Mouse (Mus musculus) kidney, embryonic 14.5 days (tissue): ENCODE results near the gene Arhgap31. TPM values are rescaled to one million over a fixed set of nuclear protein-coding genes. Genes with fewer than 3 reads are reported as not detected.

Experiments used
- ATAC-seq: fragments of 200-750 bp; cut with Nextera tagmentation; 2 replicates; pipeline ENCODE4 v1.8.0; 2017; ENCODE audit warnings: moderate number of reproducible peaks, mild to moderate bottlenecking, moderate TSS enrichment, moderate library complexity; ENCODE audit not compliant: low FRiP score, low TSS enrichment
- H3K27ac ChIP-seq: fragments of 300-500 bp; sonication (generic); 2 replicates; pipeline ENCODE4 v1.5.1; 2014; ENCODE audit warnings: low read depth, mild to moderate bottlenecking, low read length, moderate library complexity, mixed read lengths
- H3K27me3 ChIP-seq: fragments of 300-500 bp; sonication (generic); 2 replicates; pipeline ENCODE4 v1.6.1; 2014; ENCODE audit warnings: mild to moderate bottlenecking, low read length; ENCODE audit not compliant: control insufficient read depth, insufficient read depth
- H3K36me3 ChIP-seq: fragments of 300-500 bp; sonication (generic); 2 replicates; pipeline ENCODE4 v1.6.1; 2014; ENCODE audit warnings: low read length, mixed read lengths; ENCODE audit not compliant: control insufficient read depth, insufficient read depth
- H3K4me1 ChIP-seq: fragments of 300-500 bp; sonication (generic); 2 replicates; pipeline ENCODE4 v1.6.1; 2014; ENCODE audit warnings: low read length, mixed read lengths; ENCODE audit not compliant: control insufficient read depth, insufficient read depth
- H3K4me2 ChIP-seq: fragments of 300-500 bp; sonication (generic); replicated peaks from 2 replicates; pipeline ENCODE4 v1.6.1; 2014; ENCODE audit warnings: low read depth, mild to moderate bottlenecking, low read length
- H3K4me3 ChIP-seq: fragments of 300-500 bp; sonication (generic); 2 replicates; pipeline ENCODE4 v1.5.1; 2014; ENCODE audit warnings: mild to moderate bottlenecking, low read length
- H3K9ac ChIP-seq: fragments of 300-500 bp; sonication (generic); 2 replicates; pipeline ENCODE4 v1.6.1; 2014; ENCODE audit warnings: low read depth, mild to moderate bottlenecking, low read length, moderate library complexity
- H3K9me3 ChIP-seq: fragments of 300-500 bp; sonication (generic); 2 replicates; pipeline ENCODE4 v1.6.1; 2016; ENCODE audit warnings: low read length; ENCODE audit not compliant: control insufficient read depth
- WGBS: fragments of 180-500 bp; shearing (Covaris S2); extraction: QIAGEN DNeasy Blood & Tissue Kit; methylation state at CpG from one replicate; pipeline ENCODE4 v1.1.7; 2014; 5-methylcytosine and 5-hydroxymethylcytosine counted together
- polyA plus RNA-seq: library from polyadenylated mRNA; unstranded; fragments of >200 nt; fragmentation: Nextera tagmentation; extraction: Ambion mirVana; gene quantifications from 2 replicates; pipeline ENCODE4 v1.2.1, GENCODE M21; 2014

Arhgap31 gene
- polyA plus RNA-seq, 1 experiment from 2014 or later = 10.0 TPM

- H3K4me2 ChIP-seq = peak overlapping the region; percentile 76
- WGBS = 4% methylated on average over 12 of the region's 12 CpGs
- peak overlapping the region; percentile 62 for H3K4me3 ChIP-seq
- H3K27me3 ChIP-seq = no peaks in the 10 kb centered on the region
- ATAC-seq = peak; percentile 20; the same call in 1 of the 2 replicates
- H3K4me1 ChIP-seq = peaks cover 10% of the 10 kb centered on the region; the same call in 1 of the 2 replicates
- no peaks in the 10 kb centered on the region for H3K36me3 ChIP-seq
- H3K9me3 ChIP-seq = no peaks in the 10 kb centered on the region
- H3K9ac ChIP-seq = peak overlapping the region; percentile 77; the same call in 1 of the 2 replicates
- H3K27ac ChIP-seq = peak overlapping the region; percentile 88; the same call in 1 of the 2 replicates
Measured at GRCm38 (mm10) chr16:38712105-38712504, 969 bp downstream of the Arhgap31 start.

- no peak for ATAC-seq
- Histone ChIP-seq H3K4me3 (peak overlapping the region; percentile 62; the same call in 1 of the 2 replicates), H3K9ac (no peak overlapping the region), H3K27me3 (no peaks in the 10 kb centered on the region), H3K36me3 (no peaks in the 10 kb centered on the region), H3K4me1 (peaks cover 10% of the 10 kb centered on the region; the same call in 1 of the 2 replicates), H3K27ac (no peak overlapping the region), H3K4me2 (peak overlapping the region; percentile 76; the same call in 1 of the 2 replicates), H3K9me3 (no peaks in the 10 kb centered on the region)
- WGBS = 42% methylated on average over 4 of the region's 4 CpGs
Measured at GRCm38 (mm10) chr16:38711245-38711644, 1.8 kb downstream of the Arhgap31 start.

- no peak overlapping the region for H3K4me2 ChIP-seq
- WGBS = 65% methylated on average over 7 of the region's 7 CpGs
Measured at GRCm38 (mm10) chr16:38708962-38709520, 4.0 kb downstream of the Arhgap31 start.

GRCm38 (mm10) chr16:38706782-38707181 is 6.3 kb downstream of the Arhgap31 start:
- H3K36me3 ChIP-seq = no peaks in the 10 kb centered on the region
- 67% methylated on average over 7 of the region's 7 CpGs for WGBS

More at GRCm38 (mm10) chr16:38708962-38709520, 4.0 kb downstream of the Arhgap31 start:
- Histone ChIP-seq H3K4me3 (no peak overlapping the region), H3K9ac (no peak overlapping the region), H3K27ac (no peak overlapping the region), H3K27me3 (no peaks in the 10 kb centered on the region), H3K4me1 (peaks cover 9% of the 10 kb centered on the region; the same call in 1 of the 2 replicates), H3K36me3 (no peaks in the 10 kb centered on the region), H3K9me3 (no peaks in the 10 kb centered on the region)
- ATAC-seq = no peak

GRCm38 (mm10) chr16:38705531-38706281 is 7.4 kb downstream of the Arhgap31 start:
- Histone ChIP-seq H3K9ac (no peak overlapping the region), H3K4me3 (no peak overlapping the region), H3K36me3 (no peaks in the 10 kb centered on the region), H3K27ac (no peak overlapping the region), H3K4me1 (no peaks in the 10 kb centered on the region), H3K9me3 (no peaks in the 10 kb centered on the region), H3K4me2 (no peak overlapping the region), H3K27me3 (no peaks in the 10 kb centered on the region)
- ATAC-seq = no peak
- 70% methylated on average over 9 of the region's 9 CpGs for WGBS

More at GRCm38 (mm10) chr16:38706782-38707181, 6.3 kb downstream of the Arhgap31 start:
- Histone ChIP-seq H3K27me3 (no peaks in the 10 kb centered on the region), H3K9ac (no peak overlapping the region), H3K4me1 (0 out of 2 replicates have a peak, but pooled peaks cover under 1% of the 10 kb centered on the region), H3K4me3 (no peak overlapping the region), H3K4me2 (no peak overlapping the region), H3K27ac (no peak overlapping the region), H3K9me3 (no peaks in the 10 kb centered on the region)
- ATAC-seq = no peak

- Histone ChIP-seq H3K36me3 (no peaks in the 10 kb centered on the region), H3K4me2 (no peak overlapping the region), H3K4me3 (no peak overlapping the region), H3K4me1 (no peaks in the 10 kb centered on the region), H3K9me3 (no peaks in the 10 kb centered on the region), H3K27me3 (no peaks in the 10 kb centered on the region), H3K9ac (no peak overlapping the region), H3K27ac (no peak overlapping the region)
- no peak for ATAC-seq
- WGBS = 36% methylated on average over 6 of the region's 6 CpGs
Measured at GRCm38 (mm10) chr16:38703501-38703900, 9.6 kb downstream of the Arhgap31 start.

- Histone ChIP-seq H3K36me3 (no peaks in the 10 kb centered on the region), H3K4me3 (no peak overlapping the region), H3K4me1 (no peaks in the 10 kb centered on the region), H3K27me3 (no peaks in the 10 kb centered on the region), H3K9me3 (no peaks in the 10 kb centered on the region), H3K27ac (no peak overlapping the region), H3K9ac (no peak overlapping the region), H3K4me2 (no peak overlapping the region)
- ATAC-seq = 0 out of 2 replicates have a peak, but pooled peaks have one; percentile 9
- 86% methylated on average over 3 of the region's 3 CpGs for WGBS
Measured at GRCm38 (mm10) chr16:38702316-38702715, 10.8 kb downstream of the Arhgap31 start.

- ATAC-seq = no peak
- Histone ChIP-seq H3K4me1 (no peaks in the 10 kb centered on the region), H3K4me3 (no peak overlapping the region), H3K36me3 (no peaks in the 10 kb centered on the region), H3K9me3 (no peaks in the 10 kb centered on the region), H3K27me3 (no peaks in the 10 kb centered on the region), H3K4me2 (no peak overlapping the region), H3K27ac (no peak overlapping the region), H3K9ac (no peak overlapping the region)
- WGBS = 44% methylated on average over 9 of the region's 9 CpGs
Measured at GRCm38 (mm10) chr16:38701492-38702185, 11.4 kb downstream of the Arhgap31 start.
